Mouse (Mus musculus) WW6 (cell line): ENCODE results near the gene Cldn34c1.
"Not testable (repeated sequence)": the region's sequence is repeated elsewhere in the genome, so short reads cannot be mapped to it uniquely, and the experiment has no call there.

ENCODE experiments used
- DNase-seq: peaks from one replicate; pipeline ENCODE4 v3.0.0-alpha.2; 2013; ENCODE audit warnings: low read depth, low spot score

The Cldn34c1 gene

DNA sequence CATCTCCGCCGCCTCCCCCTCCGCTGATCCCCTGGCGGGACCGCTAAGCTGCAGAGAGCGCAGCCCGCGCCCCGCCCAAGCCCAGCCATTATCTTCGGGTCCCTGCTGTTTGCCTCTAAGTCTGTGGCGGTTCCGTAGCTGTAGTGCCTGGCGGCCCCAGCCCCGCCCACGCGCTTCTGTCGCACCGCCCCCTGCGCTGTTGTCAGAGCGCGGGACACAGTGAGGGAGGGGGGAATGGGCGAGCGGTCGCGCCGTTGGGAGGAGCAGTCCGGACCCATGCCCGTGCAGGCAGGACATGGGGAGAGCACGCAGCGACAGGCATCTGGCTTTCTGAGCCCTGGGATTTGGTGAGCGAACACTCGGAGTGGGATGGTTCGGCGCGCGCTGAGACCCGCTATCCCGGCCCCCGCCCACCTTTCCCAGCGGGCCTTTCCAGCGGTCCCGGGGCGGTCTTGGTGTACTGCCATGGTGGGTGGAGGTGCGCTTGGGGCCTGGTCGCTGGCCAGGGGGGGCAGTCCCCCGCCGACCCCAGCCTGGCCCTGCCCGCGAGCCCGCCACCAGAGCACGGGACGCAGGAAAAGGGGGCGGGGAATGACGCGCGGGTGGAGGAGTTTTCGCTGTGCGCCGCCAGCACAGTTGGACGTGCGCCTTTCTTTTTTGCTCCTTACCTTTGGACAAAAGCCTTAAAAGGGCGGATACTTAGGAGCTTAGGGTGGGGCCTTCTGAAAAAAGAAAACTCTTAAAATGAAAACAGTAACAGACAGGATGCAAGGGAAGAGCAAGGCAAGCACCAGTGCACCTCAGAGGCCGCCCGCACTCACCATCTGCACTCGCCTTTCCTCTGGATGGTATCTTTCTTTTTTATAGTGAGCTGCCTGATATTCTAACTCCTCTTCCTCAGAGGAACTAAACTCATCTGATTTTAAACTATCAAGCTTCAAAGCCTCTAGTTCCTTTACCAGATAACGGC is at the start of gene Cldn34c1:
TSS of gene Cldn34c1 (plus strand) at position 205 of the 970 bp plus-strand sequence.
- DNase-seq, result peak; percentile 48

DNA sequence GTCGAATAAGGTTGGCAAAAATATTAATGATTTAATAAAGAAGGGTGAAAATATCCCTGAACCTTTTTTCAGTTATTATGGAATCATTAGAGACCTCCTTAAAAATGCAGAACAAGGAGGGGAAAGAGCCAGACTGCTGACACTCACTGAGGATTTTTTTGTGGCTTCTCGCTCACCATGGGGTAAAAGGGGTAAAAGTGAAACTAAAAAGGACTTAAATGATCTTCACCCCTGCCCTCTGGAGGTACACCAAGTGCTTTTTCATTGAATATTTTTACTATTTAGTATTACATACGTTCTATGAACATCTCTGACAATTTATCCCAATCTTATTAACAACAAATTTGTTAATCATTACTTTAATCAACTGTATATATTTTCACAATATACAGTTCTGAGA is 15.9 kb upstream of the Cldn34c1 start:
- DNase-seq, result no peak

- DNase-seq, result not testable (repeated sequence)
Observed at GRCm38 (mm10) chrX:123102806-123103205, 489 bp upstream of the Cldn34c1 start.

DNA sequence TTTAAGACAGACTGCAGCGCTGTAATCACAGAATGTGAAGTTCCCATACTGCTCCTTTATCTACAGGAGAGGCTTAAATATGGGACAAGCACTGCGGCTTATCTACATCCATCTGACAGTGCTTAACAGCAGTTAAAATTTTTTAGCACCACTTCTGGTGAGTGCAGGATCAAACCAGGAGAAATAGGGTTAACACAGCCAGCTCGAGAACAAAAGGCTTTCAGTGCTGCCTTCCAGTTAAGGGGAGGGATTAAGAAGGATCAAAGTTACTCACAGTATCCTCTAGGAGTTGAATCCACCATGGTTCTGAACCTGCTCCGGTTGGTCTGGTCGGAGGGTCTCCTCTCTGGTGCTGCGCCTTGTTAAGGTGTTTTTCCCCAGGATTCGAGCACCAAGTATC is 1.4 kb downstream of the Cldn34c1 start:
- not testable (repeated sequence) for DNase-seq

GRCm38 (mm10) chrX:123222381-123222780 is 119.1 kb downstream of the Cldn34c1 start, which contains the start of gene Srsx:
Gene Srsx, minus strand, starts transcription at chrX:123222481.
- not testable (repeated sequence) for DNase-seq
